Comparison of ENCODE assay signal across 12 mouse cellular contexts in genomic region chr6:62889194-62889593, GRCm38 (mm10).
DNase-seq lines count a peak whose midpoint lies in the region; ATAC-seq and TF ChIP-seq lines count a peak whose summit lies in the region.
"Had no signal": no experiment of that assay in that cellular context is flagged by ENCODE, and none has a peak within 500 bp of the region (broad histone marks: within the 10 kb centered on the region; RNA-seq: fewer than 3 reads in every experiment).

No protein-coding gene starts in this region.

- no peak overlapping the region for H3K9ac ChIP-seq in forebrain, embryonic 12.5 days
- H3K9ac ChIP-seq in forebrain, embryonic 11.5 days (ENCODE audit: low read length) = no peak overlapping the region
- H3K9ac ChIP-seq in liver, adult 2 months (ENCODE audit: low read depth, low read length) = no peak overlapping the region
- H3K9ac ChIP-seq in liver, embryonic 11.5 days (ENCODE audit: low read depth, low read length) = no peak overlapping the region
- no peak overlapping the region for H3K9ac ChIP-seq in hindbrain, postnatal 0 days (replicated peaks; ENCODE audit: low read length)
- H3K9ac ChIP-seq: liver, embryonic 14.5 days had no signal

- no peaks in the 10 kb centered on the region for H3K4me1 ChIP-seq in forebrain, embryonic 12.5 days
- no peaks in the 10 kb centered on the region; the same call in 1 of the 2 replicates for H3K4me1 ChIP-seq in forebrain, embryonic 11.5 days (replicated peaks; ENCODE audit: control insufficient read depth, insufficient read depth, low read length)
- no peaks in the 10 kb centered on the region for H3K4me1 ChIP-seq in liver, adult 2 months (ENCODE audit: control insufficient read depth, insufficient read depth, low read length)
- H3K4me1 ChIP-seq in liver, embryonic 11.5 days (replicated peaks; ENCODE audit: control insufficient read depth, insufficient read depth, low read length) = no peaks in the 10 kb centered on the region
- no peaks in the 10 kb centered on the region for H3K4me1 ChIP-seq in hindbrain, postnatal 0 days (ENCODE audit: insufficient read depth, low read length)

- no peaks in the 10 kb centered on the region for H3K36me3 ChIP-seq in forebrain, embryonic 12.5 days (replicated peaks)
- H3K36me3 ChIP-seq in forebrain, embryonic 11.5 days (ENCODE audit: control insufficient read depth, insufficient read depth, low read length) = no peaks in the 10 kb centered on the region
- H3K36me3 ChIP-seq in liver, adult 2 months (ENCODE audit: control insufficient read depth, insufficient read depth, low read length) = no peaks in the 10 kb centered on the region
- no peaks in the 10 kb centered on the region for H3K36me3 ChIP-seq in liver, embryonic 11.5 days (ENCODE audit: control insufficient read depth, insufficient read depth, low read length)
- H3K36me3 ChIP-seq in hindbrain, postnatal 0 days (ENCODE audit: insufficient read depth, low read length) = no peaks in the 10 kb centered on the region

- ATAC-seq in forebrain, embryonic 12.5 days (ENCODE audit: low FRiP score) = 0 out of 2 replicates have a peak, but pooled peaks have one; percentile 63
- no peak for ATAC-seq in forebrain, embryonic 11.5 days (replicated peaks; ENCODE audit: low FRiP score)
- ATAC-seq in liver, embryonic 11.5 days (replicated peaks; ENCODE audit: low FRiP score) = no peak
- ATAC-seq in hindbrain, postnatal 0 days = no peak

- WGBS in forebrain, embryonic 12.5 days = 45% methylated on average over 1 of the region's 1 CpGs
- 26% methylated on average over 1 of the region's 1 CpGs for WGBS in forebrain, embryonic 11.5 days
- WGBS in liver, adult 2 months = 20% methylated on average over 1 of the region's 1 CpGs
- 35% methylated on average over 1 of the region's 1 CpGs for WGBS in liver, embryonic 11.5 days
- 14% methylated on average over 1 of the region's 1 CpGs for WGBS in hindbrain, postnatal 0 days

- TF ChIP-seq CTCF in liver, adult 2 months (IDR thresholded peaks at IDR 0.05; ENCODE audit: low read depth, low read length) = no peak
- TF ChIP-seq CTCF in hindbrain, postnatal 0 days (IDR thresholded peaks at IDR 0.05; ENCODE audit: low read depth) = no peak

- no peak overlapping the region for H3K4me2 ChIP-seq in forebrain, embryonic 12.5 days
- no peak overlapping the region for H3K4me2 ChIP-seq in forebrain, embryonic 11.5 days (ENCODE audit: low read depth, low read length, severe bottlenecking)
- no peak overlapping the region for H3K4me2 ChIP-seq in liver, embryonic 11.5 days
- no peak overlapping the region for H3K4me2 ChIP-seq in hindbrain, postnatal 0 days (ENCODE audit: low read depth, low read length)

- no peak for DNase-seq in forebrain, embryonic 11.5 days (ENCODE audit: low spot score)
- peak; percentile 84 for DNase-seq in liver, adult 2 months (ENCODE audit: extremely low read depth, low read depth, low spot score)
- no peak for DNase-seq in liver, embryonic 11.5 days (ENCODE audit: low spot score)
- peak; percentile 34 for DNase-seq in hindbrain, postnatal 0 days (ENCODE audit: low spot score)
- peak; percentile 41 for DNase-seq in retina, embryonic 14.5 days (ENCODE audit: low spot score)
- DNase-seq in testis, postnatal 10 days (ENCODE audit: low spot score) = no peak
- DNase-seq in T-cell, adult 2 months (ENCODE audit: low spot score) = no peak
- DNase-seq: adrenal gland, postnatal 25 days; lung, postnatal 36 days had no signal

- TF ChIP-seq POLR2A in liver, adult 2 months (IDR thresholded peaks at IDR 0.05; ENCODE audit: extremely low read depth, insufficient read depth, low read length) = no peak

- no peak overlapping the region for H3K27ac ChIP-seq in forebrain, embryonic 12.5 days
- no peak overlapping the region for H3K27ac ChIP-seq in forebrain, embryonic 11.5 days (ENCODE audit: low read depth, low read length)
- no peak overlapping the region for H3K27ac ChIP-seq in liver, adult 2 months (replicated peaks; ENCODE audit: insufficient read depth, low read depth, low read length)
- H3K27ac ChIP-seq in liver, embryonic 11.5 days (ENCODE audit: low read depth, low read length) = no peak overlapping the region
- no peak overlapping the region for H3K27ac ChIP-seq in hindbrain, postnatal 0 days
- H3K27ac ChIP-seq: layer of hippocampus, adult 2 months; liver, embryonic 14.5 days had no signal

- no peaks in the 10 kb centered on the region for H3K79me2 ChIP-seq in liver, adult 2 months (ENCODE audit: control insufficient read depth, insufficient read depth, low read length)

- no peak overlapping the region for H3K4me3 ChIP-seq in forebrain, embryonic 12.5 days (replicated peaks)
- H3K4me3 ChIP-seq in forebrain, embryonic 11.5 days (ENCODE audit: low read depth, low read length) = no peak overlapping the region
- no peak overlapping the region for H3K4me3 ChIP-seq in liver, adult 2 months (ENCODE audit: insufficient read depth, low read depth, low read length)
- no peak overlapping the region for H3K4me3 ChIP-seq in liver, embryonic 11.5 days (ENCODE audit: low read depth, low read length)
- H3K4me3 ChIP-seq in hindbrain, postnatal 0 days (ENCODE audit: low read length) = no peak overlapping the region
- H3K4me3 ChIP-seq: layer of hippocampus, adult 2 months had no signal

- H3K27me3 ChIP-seq in forebrain, embryonic 12.5 days = no peaks in the 10 kb centered on the region
- no peaks in the 10 kb centered on the region for H3K27me3 ChIP-seq in forebrain, embryonic 11.5 days (ENCODE audit: control insufficient read depth, insufficient read depth, low read length)
- H3K27me3 ChIP-seq in liver, adult 2 months (ENCODE audit: control insufficient read depth, insufficient read depth, low read length) = no peaks in the 10 kb centered on the region
- H3K27me3 ChIP-seq in liver, embryonic 11.5 days (replicated peaks; ENCODE audit: control insufficient read depth, insufficient read depth, low read length) = no peaks in the 10 kb centered on the region
- no peaks in the 10 kb centered on the region for H3K27me3 ChIP-seq in hindbrain, postnatal 0 days (ENCODE audit: insufficient read depth, low read length)

- H3K9me3 ChIP-seq in forebrain, embryonic 12.5 days = no peaks in the 10 kb centered on the region
- no peaks in the 10 kb centered on the region for H3K9me3 ChIP-seq in forebrain, embryonic 11.5 days (ENCODE audit: control insufficient read depth, low read length)
- no peaks in the 10 kb centered on the region for H3K9me3 ChIP-seq in liver, embryonic 11.5 days (ENCODE audit: control insufficient read depth, low read length)
- no peaks in the 10 kb centered on the region for H3K9me3 ChIP-seq in hindbrain, postnatal 0 days (ENCODE audit: low read length)

Comparison
In these comparisons a context has a peak if more than half of its experiments do, and no peak if none do; other contexts are left out.
1. DNase-seq: peak in liver, adult 2 months (single experiment), hindbrain, postnatal 0 days (single experiment) and retina, embryonic 14.5 days (single experiment); none in forebrain, embryonic 11.5 days (single experiment), liver, embryonic 11.5 days (single experiment), testis, postnatal 10 days (single experiment) and T-cell, adult 2 months (single experiment).